Mouse (Mus musculus) forebrain, embryonic 10.5 days (tissue): ENCODE data around the gene Rasip1. TPM values are rescaled to one million over a fixed set of nuclear protein-coding genes. Genes with fewer than 3 reads are reported as not detected.
"Not testable (repeated sequence)": the region's sequence is repeated elsewhere in the genome, so short reads cannot be mapped to it uniquely, and the experiment has no call there.

Source experiments
- DNase-seq: peaks from one replicate; pipeline ENCODE4 v3.0.0-alpha.2; 2017; ENCODE audit warnings: low spot score; ENCODE audit errors: extremely low spot score
- H3K27ac ChIP-seq: fragments of 300-500 bp; sonication (generic); 2 replicates; pipeline ENCODE4 v1.5.1; 2016; ENCODE audit warnings: mild to moderate bottlenecking
- H3K27me3 ChIP-seq: fragments of 300-500 bp; sonication (generic); 2 replicates; pipeline ENCODE4 v1.6.1; 2016; ENCODE audit warnings: mild to moderate bottlenecking; ENCODE audit not compliant: poor library complexity, severe bottlenecking
- H3K36me3 ChIP-seq: fragments of 300-500 bp; sonication (generic); replicated peaks from 2 replicates; pipeline ENCODE4 v1.6.1; 2016; ENCODE audit warnings: mild to moderate bottlenecking, moderate library complexity
- H3K4me1 ChIP-seq: fragments of 300-500 bp; sonication (generic); 2 replicates; pipeline ENCODE4 v1.6.1; 2016
- H3K4me3 ChIP-seq: fragments of 300-500 bp; sonication (generic); 2 replicates; pipeline ENCODE4 v1.5.1; 2016; ENCODE audit warnings: mild to moderate bottlenecking, moderate library complexity
- H3K9me3 ChIP-seq: fragments of 300-500 bp; sonication (generic); 2 replicates; pipeline ENCODE4 v1.6.1; 2016; ENCODE audit warnings: mild to moderate bottlenecking, moderate library complexity
- WGBS: fragments of 180-500 bp; shearing (Covaris S2); methylation state at CpG from one replicate; pipeline ENCODE4 v1.1.7; 2016; 5-methylcytosine and 5-hydroxymethylcytosine counted together
- polyA plus RNA-seq: library from polyadenylated mRNA; unstranded; fragments of >200 nt; fragmentation: Nextera tagmentation; extraction: Ambion mirVana; gene quantifications from 2 replicates; pipeline ENCODE4 v1.2.1, GENCODE M21; 2016

Rasip1 gene
- polyA plus RNA-seq, 1 experiment from 2014 or later: 4.5 TPM

GRCm38 (mm10) chr7:45660746-45661478, 33.6 kb downstream of the Rasip1 start:
- DNase-seq: no peak
- WGBS: 89% methylated on average over 11 of the region's 11 CpGs
- H3K36me3 ChIP-seq: no peaks in the 10 kb centered on the region
- H3K4me3 ChIP-seq: no peak overlapping the region
- H3K9me3 ChIP-seq: peaks cover 10% of the 10 kb centered on the region
- H3K27me3 ChIP-seq: no peaks in the 10 kb centered on the region
- peaks cover 33% of the 10 kb centered on the region for H3K4me1 ChIP-seq
- no peak overlapping the region for H3K27ac ChIP-seq

- H3K36me3 ChIP-seq, DNase-seq, H3K27me3 ChIP-seq, H3K4me3 ChIP-seq, H3K27ac ChIP-seq: not testable (repeated sequence)
- Histone ChIP-seq H3K4me1 (peaks cover 31% of the 10 kb centered on the region), H3K9me3 (peaks cover 10% of the 10 kb centered on the region)
- 94% methylated on average over 6 of the region's 6 CpGs for WGBS
These were observed 34.4 kb downstream of the Rasip1 start for GRCm38 (mm10) chr7:45661702-45662101.

- Histone ChIP-seq H3K27ac (no peak overlapping the region; the same call in 1 of the 2 replicates), H3K4me3 (no peak overlapping the region), H3K36me3 (no peaks in the 10 kb centered on the region), H3K27me3 (no peaks in the 10 kb centered on the region), H3K4me1 (peaks cover 31% of the 10 kb centered on the region), H3K9me3 (peaks cover 3% of the 10 kb centered on the region; the same call in 1 of the 2 replicates)
- DNase-seq: no peak
- 62% methylated on average over 13 of the region's 13 CpGs for WGBS
These were observed 38.2 kb downstream of the Rasip1 start for GRCm38 (mm10) chr7:45665303-45666138.

- H3K4me1 ChIP-seq: peaks cover 31% of the 10 kb centered on the region
- H3K9me3 ChIP-seq: peaks cover 3% of the 10 kb centered on the region; the same call in 1 of the 2 replicates
- no peak for DNase-seq
- H3K4me3 ChIP-seq: no peak within 1 kb of the TSS
- no peak within 1 kb of the TSS; the same call in 1 of the 2 replicates for H3K27ac ChIP-seq
- WGBS: 79% methylated on average over 7 of the region's 7 CpGs
- no peaks in the 10 kb centered on the region for H3K36me3 ChIP-seq
- no peaks in the 10 kb centered on the region for H3K27me3 ChIP-seq
These were observed 38.9 kb downstream of the Rasip1 start, which contains the start of gene Fut2 for GRCm38 (mm10) chr7:45666161-45666560. Fut2 (minus strand) TSS chr7:45666394.

- Histone ChIP-seq H3K9me3 (peaks cover 3% of the 10 kb centered on the region; the same call in 1 of the 2 replicates), H3K27ac (no peak overlapping the region)
These were observed 40.5 kb downstream of the Rasip1 start for GRCm38 (mm10) chr7:45667761-45668160.

GRCm38 (mm10) chr7:45668921-45669320, 41.6 kb downstream of the Rasip1 start:
- Histone ChIP-seq H3K9me3 (peaks cover 3% of the 10 kb centered on the region; the same call in 1 of the 2 replicates), H3K27ac (no peak overlapping the region), H3K4me3 (no peak overlapping the region), H3K27me3 (no peaks in the 10 kb centered on the region), H3K4me1 (peaks cover 24% of the 10 kb centered on the region), H3K36me3 (no peaks in the 10 kb centered on the region)
- no peak for DNase-seq
- 94% methylated on average over 9 of the region's 9 CpGs for WGBS

More at GRCm38 (mm10) chr7:45667761-45668160, 40.5 kb downstream of the Rasip1 start:
- DNase-seq: no peak
- Histone ChIP-seq H3K4me1 (peaks cover 31% of the 10 kb centered on the region), H3K4me3 (no peak overlapping the region), H3K27me3 (no peaks in the 10 kb centered on the region), H3K36me3 (no peaks in the 10 kb centered on the region)
- WGBS: 65% methylated on average over 14 of the region's 14 CpGs

- no peak for DNase-seq
- no peak overlapping the region for H3K4me3 ChIP-seq
- H3K9me3 ChIP-seq: no peaks in the 10 kb centered on the region
- H3K27me3 ChIP-seq: no peaks in the 10 kb centered on the region
- no peaks in the 10 kb centered on the region for H3K36me3 ChIP-seq
- peaks cover 13% of the 10 kb centered on the region for H3K4me1 ChIP-seq
- 88% methylated on average over 7 of the region's 7 CpGs for WGBS
- 0 out of 2 replicates have a peak overlapping the region, but pooled peaks have one; percentile 4 for H3K27ac ChIP-seq
These were observed 50.5 kb downstream of the Rasip1 start for GRCm38 (mm10) chr7:45677627-45678295.

- no peaks in the 10 kb centered on the region for H3K9me3 ChIP-seq
- no peaks in the 10 kb centered on the region for H3K27me3 ChIP-seq
- no peak overlapping the region for H3K27ac ChIP-seq
- 96% methylated on average over 14 of the region's 14 CpGs for WGBS
- no peak overlapping the region for H3K4me3 ChIP-seq
- no peaks in the 10 kb centered on the region for H3K36me3 ChIP-seq
- no peak for DNase-seq
- peaks cover 21% of the 10 kb centered on the region for H3K4me1 ChIP-seq
These were observed 51.2 kb downstream of the Rasip1 start for GRCm38 (mm10) chr7:45678513-45678912.

- Histone ChIP-seq H3K27ac (no peak overlapping the region), H3K4me3 (no peak overlapping the region), H3K27me3 (no peaks in the 10 kb centered on the region), H3K9me3 (no peaks in the 10 kb centered on the region), H3K36me3 (no peaks in the 10 kb centered on the region), H3K4me1 (peaks cover 35% of the 10 kb centered on the region)
- no peak for DNase-seq
- 74% methylated on average over 14 of the region's 14 CpGs for WGBS
These were observed 52.8 kb downstream of the Rasip1 start for GRCm38 (mm10) chr7:45679966-45680621.

- H3K9me3 ChIP-seq: no peaks in the 10 kb centered on the region
- WGBS: 87% methylated on average over 8 of the region's 8 CpGs
- DNase-seq: no peak
- H3K4me1 ChIP-seq: peaks cover 46% of the 10 kb centered on the region
- H3K4me3 ChIP-seq: no peak overlapping the region
- no peaks in the 10 kb centered on the region for H3K36me3 ChIP-seq
- no peak overlapping the region for H3K27ac ChIP-seq
- H3K27me3 ChIP-seq: peaks cover 7% of the 10 kb centered on the region; the same call in 1 of the 2 replicates
These were observed 53.9 kb downstream of the Rasip1 start for GRCm38 (mm10) chr7:45681046-45681736.

- peak; percentile 90 for DNase-seq
- peak overlapping the region; percentile 32 for H3K4me3 ChIP-seq
- H3K36me3 ChIP-seq: no peaks in the 10 kb centered on the region
- peak overlapping the region; percentile 86 for H3K27ac ChIP-seq
- peaks cover 55% of the 10 kb centered on the region for H3K4me1 ChIP-seq
- H3K9me3 ChIP-seq: no peaks in the 10 kb centered on the region
- H3K27me3 ChIP-seq: peaks cover 7% of the 10 kb centered on the region; the same call in 1 of the 2 replicates
- WGBS: 26% methylated on average over 14 of the region's 14 CpGs
These were observed 55.1 kb downstream of the Rasip1 start for GRCm38 (mm10) chr7:45682144-45683126.
